Mouse (Mus musculus) embryonic facial prominence, embryonic 12.5 days (tissue): ENCODE data around the gene Lrrc66. TPM values are rescaled to one million over a fixed set of nuclear protein-coding genes. Genes with fewer than 3 reads are reported as not detected.

ENCODE experiments used
- polyA plus RNA-seq: library from polyadenylated mRNA; unstranded; fragments of >200 nt; fragmentation: Nextera tagmentation; extraction: Ambion mirVana; gene quantifications from 2 replicates; pipeline ENCODE4 v1.2.1, GENCODE M21; 2016

Lrrc66 gene
- polyA plus RNA-seq, 1 experiment from 2014 or later, result 0.33 TPM

Other genes starting within 250 kb of the Lrrc66 start
- gene Cwh43, start 226.5 kb downstream of the Lrrc66 start, polyA plus RNA-seq, result not detected in 2 replicates
- 37.9 and 39.4 TPM in 2 replicates for gene Dcun1d4, start 151.5 kb downstream of the Lrrc66 start, polyA plus RNA-seq
- gene Sgcb, start 15.3 kb upstream of the Lrrc66 start, polyA plus RNA-seq, result 27.6 and 31.1 TPM in 2 replicates
- gene Spata18, start 18.9 kb upstream of the Lrrc66 start, polyA plus RNA-seq, result 0.29 TPM in 2 replicates